Mouse (Mus musculus) cerebellum, postnatal 25 days (tissue): ENCODE data around the gene Alox12.

Source experiments
- DNase-seq, 2 experiments: peaks; one replicate each; pipeline ENCODE4 v3.0.0; 2021; ENCODE audit warnings: mixed read lengths in 2 of 2

The Alox12 gene

DNA sequence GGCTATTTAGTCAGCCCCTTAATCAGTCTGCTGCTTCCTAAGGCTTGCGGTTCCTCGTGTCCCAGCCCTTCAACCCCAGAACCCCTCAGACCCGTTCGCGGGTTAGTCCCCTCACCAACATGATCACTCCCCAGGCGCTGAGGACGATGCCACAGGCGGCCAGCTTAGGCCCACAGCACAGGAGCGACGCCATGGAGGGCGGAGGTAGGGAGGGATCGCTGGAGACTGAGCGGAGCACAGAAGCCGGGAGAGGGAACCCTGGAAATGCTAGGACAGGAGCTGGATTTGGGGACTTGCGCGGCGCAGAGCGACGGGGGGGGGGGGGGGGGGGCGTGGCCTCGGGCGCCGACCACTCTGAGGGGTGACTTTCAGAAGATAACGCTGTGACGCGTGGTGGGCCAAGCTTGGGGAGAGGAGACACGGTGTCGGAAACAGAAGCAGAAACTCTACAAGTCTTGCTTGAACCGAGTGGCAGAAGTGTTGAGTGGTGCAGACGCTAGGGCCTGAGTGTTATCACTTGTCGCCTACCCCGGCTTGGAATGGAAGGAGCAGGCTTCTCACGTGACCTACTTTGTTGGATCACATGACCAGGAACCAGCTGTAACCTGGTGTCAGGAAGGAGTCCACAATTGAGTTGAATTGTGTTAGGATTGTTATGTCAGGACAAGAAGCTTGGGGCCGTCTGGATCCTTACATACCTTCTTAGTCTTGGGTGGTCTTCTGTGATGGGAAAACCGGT is 15.4 kb downstream of the Alox12 start, which contains the start of the genes Gm21988 and Rnasek:
Gm21988 (minus strand) TSS at position 290 of the 739 bp plus-strand sequence.
Rnasek (minus strand) TSS at position 302 of the 739 bp plus-strand sequence.
- DNase-seq, result peak; percentile 84 to 91

DNA sequence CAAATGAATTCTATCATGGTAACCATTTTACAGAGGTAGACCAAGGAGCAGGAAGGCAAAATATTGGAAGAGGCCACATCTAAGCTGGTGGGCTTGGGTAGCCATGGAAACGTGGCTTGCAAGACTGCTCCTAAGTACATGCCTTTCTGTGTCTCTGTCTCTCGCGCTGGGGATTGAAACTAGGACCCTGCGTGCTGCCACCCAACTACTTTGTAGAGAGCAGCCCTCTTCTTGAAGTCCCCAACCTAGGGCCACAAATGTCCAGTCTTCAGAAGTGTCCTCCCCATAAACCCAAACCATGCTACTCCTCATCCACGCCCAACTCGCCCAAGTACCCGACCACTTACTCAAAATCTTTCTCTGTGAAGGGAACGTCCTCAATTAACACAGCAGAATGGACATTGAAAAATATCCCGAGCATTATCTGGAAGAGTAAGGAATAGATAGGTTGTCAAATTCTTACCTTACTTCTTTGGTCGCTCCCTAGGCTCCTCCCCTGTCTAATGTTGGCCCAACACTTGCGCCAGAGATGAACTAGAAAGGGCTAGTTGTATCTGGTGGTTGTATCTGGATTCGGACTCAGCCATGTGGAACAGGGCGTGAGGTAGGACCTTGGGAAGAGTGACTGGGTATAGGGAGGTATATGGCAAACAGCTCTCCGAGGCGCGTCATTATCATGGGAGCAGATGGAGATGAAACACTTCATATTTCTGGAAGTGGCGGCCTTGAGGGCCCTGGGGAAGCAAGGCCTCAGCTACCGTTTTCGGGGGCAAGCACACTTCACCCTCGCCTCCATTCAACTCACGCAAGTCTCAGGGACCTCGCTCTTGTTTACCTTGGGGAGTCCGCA is 16.3 kb downstream of the Alox12 start:
- peak; percentile 35 to 51 for DNase-seq

DNA sequence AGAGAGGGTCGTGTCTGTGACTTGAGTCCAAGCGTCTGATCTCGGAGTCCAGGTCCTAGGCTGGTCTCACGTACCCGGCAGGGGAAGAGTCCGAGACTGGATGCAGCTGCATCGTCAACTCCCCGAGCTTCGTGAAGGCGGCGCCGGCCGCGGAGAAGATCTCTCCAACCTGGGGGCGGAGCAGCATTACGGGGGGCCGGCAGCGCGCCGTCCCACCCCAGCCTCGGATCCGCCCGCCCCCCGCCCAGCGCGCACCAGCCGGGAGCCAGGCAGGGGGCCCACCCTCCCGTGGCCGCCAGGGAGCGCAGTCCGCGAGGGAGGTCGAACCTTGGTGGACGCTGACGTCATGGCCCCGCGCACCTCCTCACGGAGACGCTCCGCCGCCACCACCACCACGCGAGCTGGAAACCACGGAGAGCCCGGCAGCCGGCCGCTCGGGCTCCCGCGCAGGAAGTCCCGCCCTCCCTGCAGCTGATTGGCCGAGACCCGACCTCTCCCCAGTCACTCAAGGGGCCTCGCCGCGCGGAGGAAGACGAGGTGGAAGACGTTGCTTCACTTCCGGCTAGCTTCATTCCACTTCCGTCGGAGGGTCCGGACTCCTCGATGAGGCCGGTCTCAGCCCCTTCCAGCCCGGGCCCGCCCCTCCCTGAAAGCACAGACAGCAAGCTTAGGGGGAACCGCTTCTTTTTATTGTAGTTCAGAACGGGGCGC is 17.5 kb downstream of the Alox12 start, which contains the start of gene 0610010K14Rik:
0610010K14Rik (minus strand) TSS at position 458 of the 711 bp plus-strand sequence.
- DNase-seq, result peak; percentile 99

DNA sequence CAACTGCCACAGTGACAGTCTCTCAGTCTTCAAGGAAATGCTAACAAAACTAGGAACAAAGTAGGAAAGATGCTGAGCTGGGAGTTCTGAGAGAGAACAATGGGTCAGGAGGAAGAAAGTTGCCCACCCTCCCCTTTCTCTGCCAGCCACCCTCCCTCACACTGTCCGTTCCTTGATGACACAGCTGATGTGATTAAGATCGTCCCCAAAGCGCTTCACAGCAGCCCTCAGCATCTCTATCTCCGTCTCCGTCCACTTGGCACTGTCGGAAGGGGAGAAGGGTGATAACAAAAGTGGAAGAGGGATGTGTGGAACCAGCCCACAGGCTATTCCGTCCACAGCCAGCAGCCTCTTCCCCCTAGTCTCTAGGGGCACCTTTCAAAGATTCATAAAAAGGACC is 18.4 kb downstream of the Alox12 start:
- peak in 1 of 2 experiments; percentile 41 for DNase-seq

DNA sequence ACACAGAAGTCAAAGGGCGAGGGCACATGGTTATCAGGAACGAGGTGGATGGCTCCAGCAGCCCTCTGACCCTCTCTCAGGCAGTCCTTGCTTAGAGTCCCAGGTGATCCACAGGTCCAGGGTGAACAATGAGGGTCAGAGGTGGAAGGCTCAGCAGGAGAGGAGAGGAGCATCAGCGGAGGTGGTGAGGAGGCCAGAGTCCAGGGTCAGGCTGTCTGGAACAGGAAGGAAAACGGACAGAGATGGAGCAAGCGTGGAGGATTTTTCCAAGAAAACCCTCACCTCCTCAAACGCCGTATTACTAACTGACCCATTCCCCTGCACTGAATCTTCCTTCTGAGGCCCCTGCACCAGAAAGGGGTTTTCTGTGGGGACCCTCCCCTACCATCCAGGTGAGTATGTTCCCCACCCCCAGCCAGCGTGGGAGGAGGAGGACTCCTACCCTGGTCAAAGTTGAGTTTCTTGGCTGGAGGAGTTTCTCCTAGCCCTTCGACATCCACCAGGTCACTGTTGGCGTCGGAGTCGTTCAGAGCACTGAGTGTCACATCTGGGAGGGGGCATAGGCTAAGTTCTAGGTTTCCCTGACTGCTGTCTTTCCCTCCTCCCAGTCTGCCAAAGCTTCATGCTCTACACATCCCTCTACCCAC is 19.8 kb downstream of the Alox12 start:
- no peak for DNase-seq

DNA sequence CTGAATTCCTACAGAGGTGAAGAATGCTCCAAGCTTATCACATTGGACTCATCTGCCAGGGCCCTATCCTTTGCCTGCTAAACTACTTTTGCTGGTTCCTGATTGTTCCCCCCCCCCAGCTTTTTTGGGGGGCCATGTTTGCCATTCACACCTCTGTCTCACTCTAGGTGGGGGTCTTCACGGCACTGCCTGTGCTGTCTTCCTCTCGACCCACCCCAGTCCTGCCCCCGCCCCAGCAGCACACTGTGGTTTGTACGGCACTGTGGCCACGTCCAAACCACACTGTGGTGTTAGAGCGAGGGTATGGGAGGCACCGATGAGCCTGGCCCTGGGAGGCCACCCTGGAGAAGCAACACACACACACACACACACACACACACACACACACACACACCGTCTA is 20.7 kb downstream of the Alox12 start:
- DNase-seq, result no peak

DNA sequence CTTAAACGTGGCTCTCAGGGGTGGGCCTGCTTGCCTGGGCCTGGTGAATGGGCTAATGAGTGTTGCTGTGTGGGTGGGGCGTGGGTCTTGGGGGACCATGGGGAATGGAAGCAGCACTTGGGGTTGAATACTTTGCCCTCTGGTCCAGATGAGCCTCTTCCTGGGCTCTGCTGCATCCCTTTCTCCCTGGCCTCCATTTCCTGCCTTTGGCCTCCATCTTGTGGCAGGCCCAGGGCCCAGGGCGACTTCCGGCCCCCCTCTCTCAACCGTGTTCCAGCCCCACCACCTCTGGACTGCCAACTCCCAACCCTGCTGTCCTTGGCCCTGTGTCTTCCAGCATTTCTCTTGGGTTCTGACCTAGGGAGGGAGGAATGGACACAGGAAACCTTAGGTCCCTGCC is 21.1 kb downstream of the Alox12 start:
- peak in 1 of 2 experiments; percentile 47 for DNase-seq

DNA sequence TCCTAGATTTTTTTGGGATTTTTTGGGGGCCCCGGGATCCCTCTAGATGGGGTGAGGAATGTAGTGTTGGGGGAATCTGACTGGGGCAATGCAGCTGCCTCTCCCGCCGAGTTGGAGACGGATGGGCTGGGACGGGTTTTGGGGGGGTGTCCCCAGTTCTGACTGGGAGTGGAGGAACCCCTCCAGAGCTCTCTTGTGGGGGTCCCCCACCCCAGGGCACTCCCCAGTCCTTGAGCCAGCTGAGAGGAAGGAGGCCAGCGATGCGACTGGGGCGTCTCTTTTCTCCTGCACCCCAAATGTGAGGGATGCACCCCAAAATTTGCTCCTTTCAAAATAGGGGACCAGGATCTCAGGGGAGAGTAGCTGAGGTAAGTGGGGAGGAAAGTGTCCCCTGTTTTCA is 22.1 kb downstream of the Alox12 start:
- peak in 1 of 2 experiments; percentile 71 for DNase-seq

DNA sequence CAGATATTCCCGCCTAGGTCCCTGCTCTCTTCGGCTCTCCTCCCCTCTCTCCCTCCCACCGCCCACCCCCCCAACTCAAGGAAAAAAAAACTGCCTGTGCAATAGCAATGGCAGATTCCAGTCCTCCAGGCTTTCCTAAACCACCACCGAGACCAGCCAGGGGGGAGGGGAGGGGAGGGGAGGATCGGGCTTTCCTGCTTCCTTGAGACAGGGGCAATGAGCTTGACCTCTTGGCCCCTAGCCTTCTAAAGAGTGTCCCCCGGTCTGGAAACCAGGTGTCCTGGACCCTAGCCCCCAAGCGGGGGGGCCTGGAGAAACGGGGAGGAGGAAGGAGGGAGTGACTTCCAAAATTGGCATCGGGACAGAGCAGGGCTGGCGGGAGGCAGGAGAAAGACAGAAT is 22.6 kb downstream of the Alox12 start:
- peak; percentile 83 to 87 for DNase-seq

DNA sequence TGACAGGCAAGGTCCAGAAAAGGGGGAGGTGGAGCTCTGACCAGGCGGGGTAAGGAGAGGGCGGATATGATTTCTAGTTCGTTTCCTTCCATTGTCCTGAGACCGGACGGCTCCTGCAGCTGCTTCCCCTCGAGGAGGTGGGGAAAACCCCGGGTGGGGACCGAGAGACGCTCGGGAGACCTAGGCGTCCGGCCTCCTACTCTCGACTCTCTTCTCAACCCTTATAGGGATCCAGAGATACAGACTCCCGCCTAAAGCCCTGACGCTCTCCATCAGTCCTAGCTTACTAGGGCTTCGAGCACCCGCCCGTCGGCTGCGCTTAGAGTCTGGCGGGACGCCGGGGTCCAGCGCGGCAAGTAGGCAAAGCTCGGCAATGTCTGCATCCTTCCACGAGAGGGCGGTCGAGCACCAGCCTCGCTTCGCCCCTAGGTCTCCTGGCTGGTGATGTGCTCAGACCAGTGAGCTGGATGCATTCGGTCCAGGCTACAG is 24.9 kb downstream of the Alox12 start:
- peak; percentile 87 to 92 for DNase-seq

DNA sequence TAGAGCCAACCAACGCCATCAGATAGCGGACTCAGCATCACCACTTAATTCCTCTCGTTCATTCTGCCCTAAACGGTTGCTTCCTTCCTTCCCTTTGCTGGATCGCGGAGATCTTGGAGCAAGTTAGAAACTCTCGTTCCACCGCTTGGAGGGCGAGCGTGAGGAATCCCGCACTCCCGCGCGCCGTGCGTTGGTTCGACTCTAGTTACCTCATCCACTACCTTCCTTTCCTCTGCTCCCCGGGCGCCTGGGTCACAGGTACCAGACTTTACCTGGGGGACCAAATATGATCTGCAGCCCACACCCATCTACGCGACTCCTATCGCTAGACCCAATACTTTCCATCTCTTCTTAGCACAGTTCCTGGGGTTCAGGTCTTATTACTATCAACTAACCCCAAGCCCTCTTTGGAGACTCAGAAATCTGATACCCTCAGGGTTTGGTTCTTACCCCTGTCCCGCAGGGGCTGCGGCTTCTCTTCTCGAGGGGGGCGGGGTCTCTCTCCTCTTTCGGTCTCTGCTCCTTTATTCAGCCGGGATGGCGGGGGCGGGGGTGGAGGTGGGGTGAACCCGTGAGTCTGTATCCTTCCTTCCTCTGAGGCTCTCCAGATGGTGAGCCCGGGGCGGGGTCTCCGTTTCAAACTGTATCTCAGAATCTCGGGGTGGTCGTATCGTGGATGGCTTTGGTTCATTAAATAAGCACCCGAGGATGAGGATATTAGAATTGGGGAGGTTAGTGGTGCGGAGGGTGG is 25.7 kb downstream of the Alox12 start, which contains the start of gene Bcl6b:
Bcl6b (minus strand) TSS at position 539 of the 751 bp plus-strand sequence.
- DNase-seq, result no peak

DNA sequence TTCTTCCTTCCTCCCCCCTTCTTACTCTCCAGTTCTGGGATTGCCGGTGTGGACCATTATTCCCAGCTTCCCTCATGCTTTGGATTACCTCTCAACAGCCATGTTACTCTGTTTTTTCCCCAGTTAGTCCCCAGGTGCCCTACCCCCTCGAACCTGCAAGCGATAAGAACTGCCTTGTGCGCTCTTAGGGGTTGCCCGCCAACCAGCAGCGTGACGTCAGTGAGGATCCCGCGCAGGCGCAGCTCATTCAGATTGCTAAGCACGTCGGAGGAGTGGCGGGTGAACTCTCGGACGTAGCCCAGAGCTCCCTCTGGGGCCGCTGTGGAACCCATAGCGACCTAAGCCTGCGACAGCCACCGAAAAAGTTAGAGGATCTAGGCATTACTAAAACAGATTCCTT is 26.3 kb downstream of the Alox12 start:
- peak; percentile 82 to 91 for DNase-seq

DNA sequence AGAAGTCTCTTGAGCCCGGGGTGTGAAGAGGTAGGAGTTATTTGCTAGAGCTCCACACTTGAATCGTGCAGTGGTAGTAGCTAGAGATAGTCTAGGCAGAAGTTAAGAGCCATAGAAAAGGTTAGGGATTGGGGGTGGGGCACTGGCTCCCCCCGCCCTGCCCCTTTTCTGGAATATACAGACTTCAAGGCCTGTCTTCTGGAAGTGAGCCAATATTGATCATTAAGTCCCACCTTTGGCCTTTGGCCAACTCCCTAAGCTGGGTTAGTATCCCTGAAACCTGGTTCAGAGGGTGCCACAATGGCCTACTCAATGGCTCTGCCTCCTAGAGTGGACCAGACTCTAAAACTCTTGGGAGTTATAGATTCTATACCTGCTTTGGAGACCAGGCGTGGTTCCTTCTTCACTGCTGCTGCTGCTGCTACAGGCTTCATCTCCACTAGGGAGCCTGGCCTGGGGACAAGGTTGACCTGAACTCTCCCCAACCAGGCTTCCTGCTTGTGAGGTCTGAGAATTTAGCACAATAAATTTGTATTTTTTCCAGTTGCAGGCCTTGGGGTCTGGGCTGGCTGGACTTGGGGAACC is 27.4 kb downstream of the Alox12 start:
- no peak for DNase-seq

DNA sequence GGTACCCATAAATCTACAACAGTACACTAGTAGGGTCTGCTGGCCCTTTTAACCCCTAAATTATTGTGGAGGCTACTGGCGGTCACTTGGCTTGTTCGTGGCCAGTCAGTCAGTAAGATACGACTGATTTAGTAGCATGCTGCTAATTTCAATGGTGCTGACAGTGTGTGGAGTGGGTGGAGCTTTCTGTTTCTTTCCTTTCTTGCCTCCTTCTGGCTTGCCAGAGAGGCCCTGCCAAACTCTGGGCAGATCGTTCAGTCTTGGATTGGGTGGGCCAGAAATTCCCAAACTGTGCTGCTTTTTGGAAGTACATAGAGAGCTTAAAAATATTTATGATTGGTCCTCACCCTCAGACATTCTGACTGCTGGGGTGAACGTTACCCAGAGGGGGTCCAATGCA is 28.0 kb downstream of the Alox12 start:
- DNase-seq, result no peak

DNA sequence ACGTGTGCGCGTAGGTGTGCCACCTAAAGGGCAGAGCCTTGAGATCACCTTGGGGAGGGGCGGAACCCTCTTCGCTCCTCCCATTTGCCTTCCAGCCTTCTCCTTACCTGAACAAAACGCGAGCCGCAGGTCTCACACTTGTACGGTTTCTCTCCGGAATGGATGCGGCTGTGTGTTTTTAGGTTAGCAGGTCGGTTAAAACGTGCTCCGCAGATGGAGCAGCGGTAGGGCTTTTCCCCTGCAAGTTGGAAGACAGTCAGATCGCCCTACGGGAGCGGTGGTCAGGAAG is 28.6 kb downstream of the Alox12 start:
- DNase-seq, result no peak

DNA sequence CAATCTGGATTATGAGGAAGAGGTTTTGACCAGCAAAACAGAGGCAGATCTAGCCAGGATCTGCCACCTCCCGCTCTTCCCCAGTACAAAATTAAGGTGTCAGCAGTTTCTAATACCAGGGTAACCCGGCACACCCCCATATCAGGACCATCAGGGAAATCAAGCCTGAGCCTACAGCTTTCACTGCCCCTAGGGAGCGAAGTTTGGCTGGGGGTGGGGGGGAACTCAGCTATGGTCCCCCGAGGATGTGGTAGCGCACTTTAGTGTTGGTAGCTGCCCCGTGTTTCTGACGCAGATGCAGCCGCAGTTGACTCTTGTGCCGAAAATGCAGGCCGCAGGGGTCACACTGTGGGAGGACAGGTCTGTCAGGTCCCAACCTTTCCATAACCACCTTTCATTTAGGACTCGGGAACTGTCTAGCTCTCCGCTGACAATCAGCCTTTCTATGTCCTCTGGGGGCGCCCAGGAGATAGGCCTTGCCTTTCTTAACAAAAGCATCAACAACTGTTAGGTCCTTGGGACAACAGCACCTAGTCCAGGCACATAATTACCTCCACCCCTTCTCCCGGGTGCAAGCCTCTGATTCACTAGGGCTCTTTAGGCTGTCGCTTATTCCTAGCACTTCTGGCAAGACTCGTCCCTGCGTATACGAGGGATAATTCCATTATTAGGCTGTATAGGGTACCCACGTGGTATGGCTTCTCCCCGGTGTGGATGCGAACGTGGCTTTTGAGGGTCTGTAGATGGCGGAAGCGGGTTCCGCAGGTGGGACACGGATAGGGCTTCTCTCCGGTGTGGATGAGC is 29.2 kb downstream of the Alox12 start:
- DNase-seq, result peak in 1 of 2 experiments; percentile 45

DNA sequence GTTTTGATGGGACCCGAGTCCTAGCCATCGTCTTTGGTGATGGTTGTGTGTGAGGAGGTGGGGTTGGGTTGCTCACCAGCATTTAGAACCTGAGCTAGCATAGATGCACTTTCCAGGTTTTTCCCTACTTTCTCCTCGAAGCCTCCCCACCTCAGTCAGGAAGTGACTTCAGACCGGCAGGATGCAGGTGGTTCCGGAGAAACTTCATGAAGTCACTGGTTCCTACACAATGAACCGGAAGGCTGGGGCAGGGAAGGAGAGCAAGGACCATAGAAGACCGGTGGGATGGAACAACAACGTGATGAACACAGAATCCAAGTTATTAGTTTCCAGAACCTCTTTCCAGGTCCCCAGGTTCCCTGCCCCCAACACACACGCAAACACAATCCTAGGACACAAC is 31.4 kb downstream of the Alox12 start:
- DNase-seq, result no peak

DNA sequence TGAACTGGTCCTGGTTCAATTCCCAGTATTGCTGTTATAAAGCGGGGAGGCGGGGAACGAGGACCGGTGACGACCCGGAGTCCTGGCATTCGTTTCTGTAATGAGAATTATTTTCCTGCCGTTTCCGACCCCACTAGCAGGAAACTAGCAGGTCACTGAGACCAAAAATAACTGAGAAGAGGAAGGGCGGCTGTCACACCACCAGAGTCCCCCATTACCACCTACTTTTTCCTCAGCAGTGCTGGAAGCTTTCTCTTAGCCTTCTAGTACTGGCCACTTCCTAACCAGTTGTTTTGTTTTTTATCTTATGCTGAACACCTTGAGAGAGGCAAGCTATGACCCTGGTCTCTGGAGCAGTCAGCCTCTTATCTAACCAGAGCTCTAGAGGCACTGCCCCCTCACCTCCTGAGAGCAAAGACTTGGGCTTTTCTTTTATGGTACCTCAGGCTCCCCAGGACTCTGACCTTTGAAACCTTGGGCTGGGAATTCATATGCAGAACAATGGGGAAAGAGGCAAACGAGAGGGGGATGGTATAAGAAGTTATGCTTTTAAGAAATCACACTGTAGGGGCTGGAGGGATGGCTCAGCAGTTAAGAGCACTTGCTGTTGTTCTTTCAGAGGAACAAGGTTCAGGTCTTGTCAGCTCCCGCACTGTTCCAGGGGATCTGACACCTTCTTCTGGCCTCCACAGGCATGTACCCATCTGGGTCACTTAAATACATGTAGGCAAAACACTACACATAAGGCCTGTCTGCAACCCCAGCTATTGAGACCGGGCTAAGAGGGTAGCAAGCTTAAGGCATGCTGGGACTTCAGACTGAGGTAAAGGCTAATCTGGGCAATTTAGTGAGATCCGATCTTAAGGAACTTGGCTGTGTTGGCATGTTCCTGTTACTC is 33.3 kb downstream of the Alox12 start:
- peak in 1 of 2 experiments; percentile 51 for DNase-seq
